Mouse (Mus musculus) spleen, adult 2 months (tissue): ENCODE results near the gene Lgi4.

ENCODE experiments used
- CTCF ChIP-seq: fragments of 200-500 bp; IDR thresholded peaks from 2 replicates; pipeline ENCODE4 v1.5.1; 2011; ENCODE audit warnings: mild to moderate bottlenecking, inconsistent platforms; ENCODE audit not compliant: insufficient read depth, insufficient read length, insufficient replicate concordance; ENCODE audit errors: extremely low read depth
- POLR2A ChIP-seq: fragments of 200-500 bp; IDR thresholded peaks from 2 replicates; pipeline ENCODE4 v1.6.1; 2011; ENCODE audit warnings: low read depth, low read length, inconsistent platforms

- TF ChIP-seq CTCF, result no peak
- no peak for TF ChIP-seq POLR2A
Observed at GRCm38 (mm10) chr7:31082831-31083588, 23.9 kb downstream of the Lgi4 start.
